Mouse (Mus musculus) hindlimb bud, embryonic 11.5 days (tissue): ENCODE data around the gene Aff3.

Experiments used
- DNase-seq: peaks from one replicate; pipeline ENCODE4 v3.0.0-alpha.2; 2012; ENCODE audit warnings: low read depth, low spot score; ENCODE audit errors: extremely low spot score

Gene Aff3

GRCm38 (mm10) chr1:38241801-38242200, 423.0 kb downstream of the Aff3 start:
- no peak for DNase-seq

- DNase-seq, result no peak
These were observed 423.5 kb downstream of the Aff3 start for GRCm38 (mm10) chr1:38241221-38241666.

- no peak for DNase-seq
These were observed 424.1 kb downstream of the Aff3 start for GRCm38 (mm10) chr1:38240438-38241220.

GRCm38 (mm10) chr1:38239516-38239915, 425.2 kb downstream of the Aff3 start:
- DNase-seq, result no peak

GRCm38 (mm10) chr1:38237831-38238230, 426.9 kb downstream of the Aff3 start:
- no peak for DNase-seq

- DNase-seq, result no peak
These were observed 427.5 kb downstream of the Aff3 start for GRCm38 (mm10) chr1:38237027-38237787.

- no peak for DNase-seq
These were observed 431.6 kb downstream of the Aff3 start for GRCm38 (mm10) chr1:38233121-38233520.

GRCm38 (mm10) chr1:38230041-38230440, 434.7 kb downstream of the Aff3 start:
- DNase-seq, result no peak

- DNase-seq, result no peak
These were observed 435.9 kb downstream of the Aff3 start for GRCm38 (mm10) chr1:38228806-38229205.

- DNase-seq, result no peak
These were observed 439.6 kb downstream of the Aff3 start for GRCm38 (mm10) chr1:38225166-38225565.

- no peak for DNase-seq
These were observed 442.6 kb downstream of the Aff3 start for GRCm38 (mm10) chr1:38222160-38222559.

GRCm38 (mm10) chr1:38221431-38221830, 443.3 kb downstream of the Aff3 start:
- no peak for DNase-seq

- DNase-seq, result no peak
These were observed 446.6 kb downstream of the Aff3 start for GRCm38 (mm10) chr1:38217912-38218795.

GRCm38 (mm10) chr1:38217098-38217497, 447.7 kb downstream of the Aff3 start:
- DNase-seq, result peak; percentile 10

- DNase-seq, result no peak
These were observed 451.4 kb downstream of the Aff3 start for GRCm38 (mm10) chr1:38213377-38213776.

GRCm38 (mm10) chr1:38212386-38212785, 452.4 kb downstream of the Aff3 start:
- DNase-seq, result no peak

GRCm38 (mm10) chr1:38202475-38203183, 462.1 kb downstream of the Aff3 start:
- DNase-seq, result peak; percentile 37

GRCm38 (mm10) chr1:38201796-38202195, 463.0 kb downstream of the Aff3 start:
- DNase-seq, result no peak

- no peak for DNase-seq
These were observed 464.8 kb downstream of the Aff3 start for GRCm38 (mm10) chr1:38199669-38200635.
